Mouse (Mus musculus): Measurements from ENCODE around the gene 4930544D05Rik. TPM values are rescaled to one million over a fixed set of nuclear protein-coding genes. Genes with fewer than 3 reads are reported as not detected.

Gene 4930544D05Rik
- polyA plus RNA-seq, 1 experiment: 0.10 TPM

GRCm38 (mm10) chr11:70649185-70649734 lies 33.6 kb downstream of the 4930544D05Rik start:
- H3K27me3 ChIP-seq (ENCODE audit: control insufficient read depth, insufficient read depth, insufficient read length): no peaks in the 10 kb centered on the region
- peak overlapping the region; percentile 95 for H3K4me2 ChIP-seq (ENCODE audit: low read depth)
- TF ChIP-seq USF1 (IDR thresholded peaks at IDR 0.05; ENCODE audit: low read depth) (no peak), REST (IDR thresholded peaks at IDR 0.05; ENCODE audit: insufficient read depth, insufficient read length) (no peak), POLR2AphosphoS2 (IDR thresholded peaks at IDR 0.05; ENCODE audit: insufficient read length, low read depth) (peak; percentile 75)
- no peak overlapping the region for H3K4me3 ChIP-seq
- H3K36me3 ChIP-seq (ENCODE audit: control insufficient read depth, insufficient read depth): peaks cover 40% of the 10 kb centered on the region
- no peak overlapping the region for H3ac ChIP-seq (ENCODE audit: control insufficient read depth, insufficient read length)
- H3K79me2 ChIP-seq (ENCODE audit: control insufficient read depth, insufficient read depth): peaks cover 62% of the 10 kb centered on the region

- TF ChIP-seq E2F4 (IDR thresholded peaks at IDR 0.05; ENCODE audit: insufficient read depth): no peak
- TF ChIP-seq TCF3 (IDR thresholded peaks at IDR 0.05; ENCODE audit: insufficient read length, low read depth): no peak
- no peak for TF ChIP-seq REST (IDR thresholded peaks at IDR 0.05; ENCODE audit: insufficient read depth, insufficient read length)
- no peak for TF ChIP-seq CEBPB (IDR thresholded peaks at IDR 0.05; ENCODE audit: insufficient read depth, poor library complexity, severe bottlenecking)
- TF ChIP-seq MYOD1 (IDR thresholded peaks at IDR 0.05; ENCODE audit: control insufficient read depth in 1 of 3, insufficient read length in 2 of 3, low read depth in 2 of 3): no peak
- TF ChIP-seq MYOG (IDR thresholded peaks at IDR 0.05; ENCODE audit: control insufficient read depth in 1 of 3, insufficient read depth in 1 of 3, insufficient read length in 2 of 3, low read depth in 2 of 3): no peak
- no peak for TF ChIP-seq USF1 (IDR thresholded peaks at IDR 0.05; ENCODE audit: low read depth)
- TF ChIP-seq SRF (IDR thresholded peaks at IDR 0.05; ENCODE audit: control insufficient read depth, insufficient read length, low read depth): peak; percentile 70
- TF ChIP-seq POLR2A (IDR thresholded peaks at IDR 0.05; ENCODE audit: insufficient read length, low read depth): peak; percentile 28
- TF ChIP-seq TCF12 (IDR thresholded peaks at IDR 0.05; ENCODE audit: insufficient read depth, poor library complexity, severe bottlenecking): no peak
- TF ChIP-seq POLR2AphosphoS2 (IDR thresholded peaks at IDR 0.05; ENCODE audit: insufficient read length, low read depth): peak; percentile 70
- no peak for TF ChIP-seq MAX (IDR thresholded peaks at IDR 0.05; ENCODE audit: low read depth)
Measured at GRCm38 (mm10) chr11:70650322-70651175, 34.9 kb downstream of the 4930544D05Rik start.

GRCm38 (mm10) chr11:70651391-70651790 lies 35.7 kb downstream of the 4930544D05Rik start:
- H3K4me3 ChIP-seq: peak overlapping the region; percentile 94
- peak; percentile 85 for TF ChIP-seq USF1 (IDR thresholded peaks at IDR 0.05; ENCODE audit: low read depth)
- TF ChIP-seq MYOG (IDR thresholded peaks at IDR 0.05; ENCODE audit: control insufficient read depth in 1 of 3, insufficient read depth in 1 of 3, insufficient read length in 2 of 3, low read depth in 2 of 3): no peak
- no peak for TF ChIP-seq REST (IDR thresholded peaks at IDR 0.05; ENCODE audit: insufficient read depth, insufficient read length)
- no peak for TF ChIP-seq POLR2A (IDR thresholded peaks at IDR 0.05; ENCODE audit: insufficient read length, low read depth)
- TF ChIP-seq MYOD1 (IDR thresholded peaks at IDR 0.05; ENCODE audit: control insufficient read depth in 1 of 3, insufficient read length in 2 of 3, low read depth in 2 of 3): peak in 1 of 3 experiments; percentile 19
- TF ChIP-seq POLR2AphosphoS2 (IDR thresholded peaks at IDR 0.05; ENCODE audit: insufficient read length, low read depth): peak; percentile 73
- H3K36me3 ChIP-seq (ENCODE audit: control insufficient read depth, insufficient read depth): peaks cover 36% of the 10 kb centered on the region
- H3K79me2 ChIP-seq (ENCODE audit: control insufficient read depth, insufficient read depth): peaks cover 51% of the 10 kb centered on the region
- no peak overlapping the region for H3ac ChIP-seq (ENCODE audit: control insufficient read depth, insufficient read length)
- peak overlapping the region; percentile 99 for H3K4me2 ChIP-seq (ENCODE audit: low read depth)
- H3K27me3 ChIP-seq (ENCODE audit: control insufficient read depth, insufficient read depth, insufficient read length): no peaks in the 10 kb centered on the region

More at GRCm38 (mm10) chr11:70650322-70651175, 34.9 kb downstream of the 4930544D05Rik start:
- Histone ChIP-seq H3K79me2 (ENCODE audit: control insufficient read depth, insufficient read depth) (peaks cover 59% of the 10 kb centered on the region), H3K27me3 (ENCODE audit: control insufficient read depth, insufficient read depth, insufficient read length) (no peaks in the 10 kb centered on the region), H3ac (ENCODE audit: control insufficient read depth, insufficient read length) (no peak overlapping the region), H3K36me3 (ENCODE audit: control insufficient read depth, insufficient read depth) (peaks cover 36% of the 10 kb centered on the region), H3K4me2 (ENCODE audit: low read depth) (peak overlapping the region; percentile 99), H3K4me3 (peak overlapping the region; percentile 94)

DNA sequence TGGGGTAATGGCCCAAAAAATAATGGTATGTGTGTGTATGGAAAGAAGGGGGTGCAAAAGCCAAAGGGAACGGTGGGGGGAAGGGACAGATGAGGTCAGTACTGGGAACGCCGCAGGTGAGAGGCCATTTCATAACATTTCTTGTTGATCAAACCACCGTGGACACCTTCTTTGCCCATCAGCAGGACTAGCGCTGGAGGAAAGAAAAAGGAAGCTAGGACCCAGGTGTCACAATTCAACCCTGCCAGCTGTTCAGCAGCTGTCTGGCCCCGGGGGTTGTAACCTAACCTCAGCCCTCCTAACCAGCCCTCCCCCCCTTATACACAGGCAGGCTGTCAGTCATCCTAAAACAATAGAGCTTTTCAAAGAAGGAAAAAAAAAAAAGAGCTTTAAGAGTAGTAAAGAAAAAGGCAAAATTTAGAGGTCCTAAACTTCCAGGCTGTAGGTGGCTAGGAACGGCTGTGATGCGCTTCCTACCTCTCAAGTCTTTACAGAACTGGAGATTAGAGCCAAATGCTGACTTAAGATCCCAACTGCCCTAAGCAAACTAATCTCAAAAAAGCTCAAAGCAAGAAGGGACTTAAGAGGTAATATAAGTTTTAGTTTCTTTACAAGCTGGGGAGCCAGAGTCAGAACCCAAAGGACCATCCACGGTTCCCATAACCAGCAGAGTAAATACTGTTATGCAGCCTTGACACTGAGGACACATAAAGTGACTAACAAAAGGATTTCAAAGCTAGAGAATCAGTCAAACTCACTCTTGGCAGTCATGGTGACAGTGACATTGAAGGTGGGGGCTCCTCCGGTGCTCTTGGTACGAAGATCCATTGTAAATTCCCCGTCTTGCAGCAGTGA lies 36.6 kb downstream of the 4930544D05Rik start:
- TF ChIP-seq REST (IDR thresholded peaks at IDR 0.05; ENCODE audit: insufficient read depth, insufficient read length): no peak
- TF ChIP-seq POLR2AphosphoS2 (IDR thresholded peaks at IDR 0.05; ENCODE audit: insufficient read length, low read depth): peak; percentile 81
- no peak for TF ChIP-seq MAX (IDR thresholded peaks at IDR 0.05; ENCODE audit: low read depth)
- peak; percentile 85 to 95 (median 93) for TF ChIP-seq MYOD1 (IDR thresholded peaks at IDR 0.05; ENCODE audit: control insufficient read depth in 1 of 3, insufficient read length in 2 of 3, low read depth in 2 of 3)
- TF ChIP-seq USF1 (IDR thresholded peaks at IDR 0.05; ENCODE audit: low read depth): no peak
- TF ChIP-seq CEBPB (IDR thresholded peaks at IDR 0.05; ENCODE audit: insufficient read depth, poor library complexity, severe bottlenecking): no peak
- TF ChIP-seq E2F4 (IDR thresholded peaks at IDR 0.05; ENCODE audit: insufficient read depth): no peak
- TF ChIP-seq MYOG (IDR thresholded peaks at IDR 0.05; ENCODE audit: control insufficient read depth in 1 of 3, insufficient read depth in 1 of 3, insufficient read length in 2 of 3, low read depth in 2 of 3): peak; percentile 52 to 90 (median 68)
- peak; percentile 14 for TF ChIP-seq POLR2A (IDR thresholded peaks at IDR 0.05; ENCODE audit: insufficient read length, low read depth)
- TF ChIP-seq SRF (IDR thresholded peaks at IDR 0.05; ENCODE audit: control insufficient read depth, insufficient read length, low read depth): no peak
- peak; percentile 88 for TF ChIP-seq TCF12 (IDR thresholded peaks at IDR 0.05; ENCODE audit: insufficient read depth, poor library complexity, severe bottlenecking)
- peak; percentile 80 for TF ChIP-seq TCF3 (IDR thresholded peaks at IDR 0.05; ENCODE audit: insufficient read length, low read depth)
- H3K4me3 ChIP-seq: peak overlapping the region; percentile 94
- H3K36me3 ChIP-seq (ENCODE audit: control insufficient read depth, insufficient read depth): peaks cover 36% of the 10 kb centered on the region
- H3K27me3 ChIP-seq (ENCODE audit: control insufficient read depth, insufficient read depth, insufficient read length): no peaks in the 10 kb centered on the region
- peak overlapping the region; percentile 99 for H3K4me2 ChIP-seq (ENCODE audit: low read depth)
- no peak overlapping the region for H3ac ChIP-seq (ENCODE audit: control insufficient read depth, insufficient read length)
- H3K79me2 ChIP-seq (ENCODE audit: control insufficient read depth, insufficient read depth): peaks cover 51% of the 10 kb centered on the region

Data from myocyte (in vitro differentiated cells).